Mouse (Mus musculus) activated CD4-positive, CD25-positive, alpha-beta regulatory T cell, adult 4 months (primary cell): ENCODE measurements around the gene Spn. TPM values are rescaled to one million over a fixed set of nuclear protein-coding genes. Genes with fewer than 3 reads are reported as not detected.
A peak's percentile ranks its signal among the peaks of the same experiment; 100 is the strongest.
"Not testable (repeated sequence)": the region's sequence is repeated elsewhere in the genome, so short reads cannot be mapped to it uniquely, and the experiment has no call there.

Source experiments
- ATAC-seq: one replicate; pipeline ENCODE4 v1.8.0; 2017
- polyA plus RNA-seq, 2 experiments: library from polyadenylated mRNA; unstranded; fragments of 100-300 nt; shearing (Covaris generic); gene quantifications; one replicate each; pipeline ENCODE4 v1.2.1; 2017

Gene Spn
- polyA plus RNA-seq, 2 experiments from 2014 or later, result 157 to 159 TPM

DNA sequence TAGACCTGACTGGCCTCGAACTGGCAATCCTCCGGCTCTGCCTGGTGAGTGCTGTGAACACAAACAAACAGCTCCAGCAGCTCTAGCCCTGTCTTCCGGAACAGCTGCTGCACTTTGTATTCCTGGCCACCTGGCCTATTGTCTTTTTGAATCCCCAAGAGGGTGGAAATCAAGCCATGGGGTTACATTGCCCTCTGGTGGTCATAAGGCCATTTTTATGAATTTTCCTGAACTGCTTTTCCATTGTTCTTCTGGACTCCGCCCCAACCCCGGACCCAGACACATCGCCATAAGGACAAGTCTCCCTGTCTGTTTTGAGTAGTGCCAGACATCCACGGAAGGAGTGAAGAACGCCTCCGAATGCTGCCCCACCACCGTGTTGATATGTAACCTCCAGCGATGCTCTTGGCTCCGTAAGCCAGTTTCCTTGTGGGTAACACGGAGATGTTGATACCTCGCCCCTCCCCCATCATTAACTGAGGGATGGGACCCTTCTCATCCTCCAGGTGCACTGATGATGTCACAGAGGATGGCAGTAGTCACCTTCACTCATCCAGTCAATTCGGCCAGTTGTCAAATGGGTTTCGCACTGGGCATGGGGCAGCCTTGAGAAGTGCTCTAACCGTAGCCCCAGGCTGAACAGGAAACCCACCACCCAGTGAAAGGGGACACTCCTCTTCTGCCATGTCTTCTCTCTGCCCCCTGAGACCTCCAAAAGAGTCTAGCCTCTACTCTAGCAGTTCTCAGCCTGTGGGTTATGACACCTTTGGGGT is 32.9 kb downstream of the Spn start:
- peak; percentile 80 for ATAC-seq

DNA sequence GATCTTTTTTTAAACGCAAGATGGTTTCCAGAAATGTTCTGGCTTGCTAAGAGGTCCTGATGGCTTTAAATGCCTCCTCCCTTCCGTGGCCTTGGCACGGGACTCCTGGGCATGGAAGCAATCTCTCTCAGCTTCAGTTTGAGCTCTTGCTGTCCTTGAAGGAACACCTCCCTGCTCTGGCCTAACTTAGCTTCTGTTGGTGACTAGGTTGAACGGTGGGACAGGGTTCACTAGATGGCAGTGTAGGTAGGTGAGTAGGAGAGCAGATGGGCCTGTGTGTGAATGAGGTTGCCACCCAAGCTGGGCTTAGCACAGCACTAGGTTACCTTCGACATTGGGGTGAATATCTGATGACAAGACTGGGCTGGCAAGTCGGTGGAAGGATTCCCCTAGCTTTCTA is 33.7 kb downstream of the Spn start:
- ATAC-seq, result peak; percentile 34

DNA sequence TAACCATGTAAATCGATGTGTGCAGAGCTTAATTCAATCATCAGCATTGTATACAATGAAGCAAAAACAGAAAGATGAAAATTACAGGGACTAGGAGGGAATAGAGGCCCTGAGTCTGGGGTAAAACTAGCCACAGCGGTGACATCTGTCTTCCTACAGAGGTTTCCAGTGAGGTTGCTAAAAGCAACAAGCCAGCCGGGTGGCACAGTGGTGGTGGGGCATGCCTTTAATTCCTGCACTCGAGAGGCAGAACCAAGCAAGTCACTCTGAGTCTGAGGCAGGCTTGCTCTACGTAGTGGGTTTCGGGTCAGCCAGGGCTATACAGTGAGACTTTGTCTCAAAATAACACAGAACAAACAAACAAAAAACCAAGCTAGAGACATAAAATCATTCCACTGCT is 35.5 kb downstream of the Spn start:
- no peak for ATAC-seq

DNA sequence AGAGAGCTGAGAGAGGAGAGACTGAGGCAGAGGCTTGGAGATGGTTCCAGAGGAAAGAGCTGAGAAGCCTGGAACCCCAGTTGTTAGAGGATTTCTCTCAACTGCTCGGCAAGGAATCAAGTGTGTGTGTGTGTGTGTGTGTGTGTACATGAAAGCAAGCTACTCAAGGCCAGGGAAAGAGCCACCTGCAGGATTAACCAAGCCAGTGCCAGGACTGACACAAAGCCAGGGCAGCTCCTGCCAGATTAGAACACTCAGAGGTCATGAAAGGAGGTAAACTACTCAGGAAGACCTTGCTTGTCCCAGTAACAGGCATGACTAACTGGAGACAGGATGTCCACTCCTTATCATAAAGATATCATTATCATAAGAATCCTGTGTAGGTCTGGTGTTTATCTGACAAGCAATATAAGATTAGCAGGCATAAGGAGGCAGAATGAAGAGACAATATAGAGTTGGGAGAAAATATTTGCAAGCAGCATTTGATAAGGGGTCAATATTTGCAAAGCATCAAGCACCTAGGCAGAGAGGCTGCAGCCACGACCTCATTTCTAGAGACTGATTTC is 36.1 kb downstream of the Spn start:
- no peak for ATAC-seq

DNA sequence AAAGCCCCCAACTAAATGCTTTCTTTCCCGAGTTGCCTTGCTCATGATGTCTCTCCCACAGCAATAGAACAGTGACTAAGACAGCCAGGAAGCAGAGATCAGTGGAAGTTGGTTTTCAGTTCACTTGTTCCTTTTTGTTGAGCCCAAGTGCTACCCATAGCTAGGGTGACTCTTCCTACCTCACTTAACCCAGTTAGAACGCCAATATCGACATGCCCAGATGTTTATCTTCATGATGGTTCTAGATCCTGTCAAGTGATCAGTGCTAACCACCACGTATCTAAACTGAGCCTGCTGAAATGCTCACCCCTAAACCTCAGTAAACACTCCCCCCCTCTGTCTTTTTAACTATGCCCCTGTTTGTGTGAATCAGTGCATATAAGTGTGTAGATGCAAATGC is 38.1 kb downstream of the Spn start:
- no peak for ATAC-seq

DNA sequence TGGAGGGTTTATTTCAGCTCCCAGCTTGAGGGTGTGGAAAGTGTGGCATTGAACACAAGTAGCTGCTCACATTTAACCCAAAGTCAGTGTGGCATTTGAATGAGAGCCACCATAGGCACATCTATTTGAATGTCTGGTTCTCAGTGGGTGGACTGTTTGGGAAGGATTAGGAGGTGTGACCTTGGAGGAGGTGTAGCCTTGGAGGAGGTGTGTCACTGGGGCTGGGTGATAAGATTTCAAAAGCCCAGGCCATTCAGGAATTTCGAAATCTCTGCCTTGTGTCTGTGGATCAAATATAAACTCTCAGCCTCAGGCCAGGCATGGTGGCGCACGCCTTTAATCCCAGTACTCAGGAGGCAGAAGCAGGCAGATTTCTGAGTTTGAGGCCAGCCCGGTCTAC is 38.7 kb downstream of the Spn start:
- ATAC-seq, result no peak

DNA sequence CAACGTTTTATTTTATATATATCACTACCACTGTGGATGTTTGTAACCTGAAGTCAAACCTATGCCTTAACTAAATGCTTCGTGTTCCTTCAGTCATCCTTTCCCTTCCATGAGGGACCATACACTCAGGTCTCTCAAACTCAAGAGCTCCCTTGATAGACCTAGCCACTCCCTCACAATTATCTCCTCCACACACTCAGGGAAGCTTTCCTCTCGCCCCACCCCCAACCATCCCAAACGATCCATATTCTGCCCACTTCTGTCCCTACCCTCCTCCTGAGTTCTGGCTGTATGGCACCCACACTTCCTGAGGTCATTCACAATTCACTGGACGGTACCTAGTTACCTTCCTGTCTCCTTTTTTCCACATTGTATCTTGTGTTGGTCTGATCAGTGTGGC is 39.1 kb downstream of the Spn start:
- ATAC-seq, result no peak

DNA sequence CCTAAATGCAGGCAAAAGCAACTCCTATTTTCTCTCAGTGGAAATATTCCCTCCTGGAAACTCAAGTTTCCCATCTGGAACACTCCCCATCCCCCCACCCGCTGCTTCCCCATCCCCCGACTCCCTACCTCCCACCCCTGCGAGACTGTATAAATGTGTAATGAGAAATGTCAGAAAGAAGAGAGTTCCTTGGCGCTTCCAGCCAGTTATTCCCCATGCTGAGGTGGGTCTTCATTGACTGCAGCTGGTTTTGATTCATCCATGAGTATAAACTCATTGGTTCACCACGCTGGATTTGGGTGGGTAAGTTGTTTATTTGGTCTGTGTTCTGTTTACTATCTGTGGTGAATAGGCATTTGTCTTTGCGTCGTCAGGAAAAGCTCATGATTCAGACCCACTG is 41.2 kb downstream of the Spn start:
- ATAC-seq, result no peak

DNA sequence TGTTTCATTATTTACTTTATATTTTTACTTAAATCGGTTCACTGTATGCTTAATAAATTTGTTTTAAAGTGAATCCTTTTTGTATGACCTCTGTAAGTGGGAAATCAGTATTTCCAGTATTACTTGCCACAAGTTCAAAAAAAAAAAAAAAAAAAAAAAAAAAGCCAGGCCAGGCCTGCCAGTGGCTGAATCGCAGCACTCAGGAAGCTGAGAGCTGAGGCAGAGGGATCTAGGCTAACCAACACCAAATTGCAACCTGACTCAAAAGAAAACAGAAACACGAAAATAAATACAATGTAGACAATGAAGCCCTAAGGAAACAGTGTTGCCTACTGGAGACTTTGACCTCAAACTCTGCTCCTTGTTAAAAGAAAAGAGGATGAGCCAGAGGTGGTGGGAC is 43.7 kb downstream of the Spn start:
- no peak for ATAC-seq

DNA sequence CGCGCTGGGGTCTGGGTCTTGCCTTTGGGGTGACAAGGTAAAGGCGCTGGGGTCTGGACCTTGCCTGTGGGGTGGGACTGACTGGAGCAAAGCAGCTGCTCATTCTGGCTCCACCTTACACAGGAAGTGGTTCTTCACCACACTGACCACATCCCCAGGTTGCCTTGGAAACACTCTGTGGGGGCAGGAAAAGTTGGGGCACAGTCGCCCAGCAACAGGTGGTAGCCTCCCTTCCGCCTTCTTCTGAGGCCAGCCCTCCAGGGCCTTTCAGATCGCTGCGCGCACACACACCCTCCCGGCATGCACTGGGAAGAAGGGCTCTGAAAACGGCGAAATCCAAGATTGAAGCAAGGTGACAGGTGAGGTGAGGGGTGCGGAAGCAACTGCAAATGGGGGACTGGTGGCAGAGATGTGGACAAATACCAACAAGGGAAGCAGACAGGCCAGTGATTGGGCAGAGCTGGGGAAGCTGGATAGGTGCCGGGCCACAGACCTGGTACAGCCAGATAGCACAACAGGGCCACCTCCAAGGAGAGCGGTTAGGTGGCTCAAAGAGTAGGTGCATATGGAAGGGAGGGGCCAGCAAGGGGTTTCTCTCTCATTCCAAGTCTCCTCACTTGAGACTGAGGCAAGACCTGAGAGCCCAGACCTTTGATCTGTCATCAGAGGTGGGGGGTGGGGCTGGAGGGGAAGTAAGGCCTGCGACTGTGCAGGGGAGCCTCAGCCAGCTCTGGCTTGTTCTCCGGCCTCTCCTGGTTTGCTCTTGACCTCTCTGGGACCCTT is 46.3 kb downstream of the Spn start, which contains the start of gene AI467606:
TSS of gene AI467606 (plus strand) at position 246 of the 783 bp plus-strand sequence.
- ATAC-seq, result peak; percentile 95

DNA sequence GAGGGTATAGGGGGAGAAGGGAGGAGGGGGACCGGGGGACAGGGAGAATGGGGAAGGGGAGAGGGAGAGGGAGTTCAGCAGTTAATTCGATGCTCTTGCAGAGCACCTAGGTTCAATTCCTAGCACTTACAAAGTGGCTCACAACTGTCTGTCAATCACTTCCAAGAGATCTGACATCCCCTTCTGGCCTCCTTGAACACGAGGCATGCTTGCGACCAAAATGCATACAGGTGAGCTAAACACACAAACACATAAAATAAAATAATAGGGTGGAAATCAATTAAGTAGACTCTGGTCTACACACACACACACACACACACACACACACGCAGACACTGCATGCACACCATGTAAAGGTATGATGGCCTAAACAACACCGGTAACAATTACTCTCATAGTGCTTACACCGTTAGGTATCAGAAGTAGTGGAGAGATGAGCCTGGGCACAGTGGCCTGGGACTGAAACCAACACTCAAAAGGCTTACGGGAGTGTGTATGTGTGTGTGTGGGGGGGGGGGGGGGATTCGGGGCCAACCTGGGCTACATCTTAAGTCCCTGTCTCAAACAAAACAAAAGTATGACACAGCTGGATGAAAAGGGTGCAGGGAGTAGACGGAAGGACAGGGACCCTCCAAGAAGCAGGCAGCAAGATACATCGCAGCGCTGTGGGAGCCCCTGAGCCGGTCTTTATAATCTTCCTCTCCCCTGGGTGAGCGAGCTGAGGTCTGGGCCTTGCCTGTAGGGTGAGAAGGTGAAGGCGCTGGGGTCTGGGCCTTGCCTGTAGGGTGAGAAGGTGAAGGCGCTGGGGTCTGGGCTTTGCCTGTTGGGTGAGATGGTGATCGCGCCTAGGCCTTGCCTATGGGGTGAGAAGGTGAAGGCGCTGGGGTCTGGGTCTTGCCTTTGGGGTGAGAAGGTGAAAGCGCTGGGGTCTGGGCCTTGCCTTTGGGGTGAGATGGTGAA is 47.2 kb downstream of the Spn start:
- ATAC-seq, result no peak

DNA sequence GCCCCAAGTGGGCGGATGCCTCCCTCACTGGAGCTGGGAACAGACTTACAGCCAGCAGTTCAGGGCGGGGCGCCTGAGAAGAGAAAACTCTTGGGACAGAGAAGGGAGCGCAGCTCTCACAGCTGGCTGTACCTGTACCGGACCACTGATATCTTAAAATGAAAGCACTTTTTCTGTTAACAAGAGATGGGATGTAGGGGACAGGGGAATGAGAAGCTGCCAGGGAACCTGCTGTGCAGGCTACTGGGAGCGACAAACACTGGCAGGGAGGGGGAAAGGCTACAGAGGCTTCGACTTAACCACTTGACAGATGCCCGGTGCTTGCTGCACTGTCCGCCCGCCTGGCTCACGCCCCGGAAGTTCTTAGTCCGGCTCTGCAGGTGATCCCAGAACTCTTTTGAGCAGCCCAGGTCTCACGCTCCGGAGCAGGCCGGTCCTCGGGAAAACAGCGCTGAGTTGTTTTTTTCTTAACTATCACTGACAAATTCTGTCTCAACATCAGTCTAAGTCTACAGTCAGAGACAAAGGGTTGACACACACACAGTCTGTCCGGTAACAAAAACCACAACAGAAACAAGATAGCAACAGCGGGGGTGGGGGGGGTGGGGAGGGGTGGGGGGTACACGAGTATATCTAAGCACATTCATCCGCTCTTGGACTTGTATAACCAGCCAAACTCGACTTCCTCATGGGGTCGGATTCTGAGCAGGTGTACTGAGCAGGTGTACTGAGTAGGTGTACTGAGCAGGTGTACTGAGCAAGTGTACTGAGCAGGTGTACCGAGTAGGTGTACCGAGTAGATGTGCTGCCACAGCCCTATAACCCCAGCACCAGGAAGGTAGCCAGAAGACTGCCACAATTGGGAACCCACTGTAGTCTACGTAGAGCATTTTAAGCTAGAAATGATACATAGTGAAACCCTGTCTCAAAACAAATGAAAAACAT is 48.5 kb downstream of the Spn start:
- ATAC-seq, result no peak

DNA sequence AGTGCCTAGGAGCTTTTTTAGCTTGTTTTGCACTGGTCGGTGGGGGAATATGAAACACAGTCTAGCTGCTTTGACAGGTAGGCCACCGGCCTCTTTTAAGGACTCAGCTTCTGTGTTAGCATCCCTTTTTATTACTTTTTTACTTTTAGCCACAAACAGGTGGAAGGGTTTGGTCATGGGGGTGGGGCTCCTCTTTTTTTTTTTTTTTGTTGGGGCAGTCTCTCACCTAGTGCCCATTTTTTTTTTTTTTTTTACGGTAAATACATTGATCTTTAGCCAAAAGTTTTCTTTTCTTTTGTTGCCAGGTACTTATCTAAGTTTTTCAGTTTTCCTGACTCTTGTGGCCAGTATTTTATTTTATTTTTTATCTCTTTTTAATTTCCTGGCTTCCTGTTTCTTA is 49.5 kb downstream of the Spn start:
- ATAC-seq, result no peak

DNA sequence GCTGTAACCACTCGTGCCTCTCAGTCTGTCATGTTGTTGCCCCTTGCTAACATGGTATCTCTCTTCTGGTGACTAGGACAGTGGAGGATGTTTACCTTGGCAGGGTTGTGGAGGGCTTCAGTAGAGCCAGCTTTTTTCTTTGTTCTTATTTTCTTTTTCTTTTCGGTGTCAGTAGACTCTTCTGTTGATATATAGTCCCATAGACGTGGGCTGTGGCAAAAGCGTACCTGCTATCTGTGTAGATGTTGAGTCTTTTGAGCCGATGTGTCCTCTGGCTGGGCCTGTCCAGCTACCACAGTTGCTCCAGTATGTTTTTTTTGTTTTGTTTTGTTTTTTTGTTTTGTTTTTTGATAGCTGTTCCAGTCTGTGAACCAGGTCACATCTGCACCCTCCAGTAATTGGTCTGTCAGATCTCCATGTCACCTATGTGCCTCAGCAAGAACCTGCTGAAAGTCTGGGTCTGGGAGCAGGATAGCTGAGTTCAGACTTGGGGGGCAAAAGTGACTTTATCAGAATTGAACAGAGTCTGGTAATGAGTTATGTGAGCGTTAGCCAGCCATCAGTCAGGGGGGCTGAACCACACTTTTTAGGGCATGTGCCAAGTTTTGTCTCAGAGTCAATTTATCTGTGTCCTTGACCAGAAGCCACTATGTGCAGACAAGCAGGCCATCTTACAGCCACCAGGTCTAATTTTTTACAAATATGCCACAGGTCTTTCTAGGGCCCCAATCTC is 50.2 kb downstream of the Spn start, which contains the start of gene Zg16:
TSS of gene Zg16 (minus strand) at position 51 of the 733 bp plus-strand sequence.
- not testable (repeated sequence) for ATAC-seq

DNA sequence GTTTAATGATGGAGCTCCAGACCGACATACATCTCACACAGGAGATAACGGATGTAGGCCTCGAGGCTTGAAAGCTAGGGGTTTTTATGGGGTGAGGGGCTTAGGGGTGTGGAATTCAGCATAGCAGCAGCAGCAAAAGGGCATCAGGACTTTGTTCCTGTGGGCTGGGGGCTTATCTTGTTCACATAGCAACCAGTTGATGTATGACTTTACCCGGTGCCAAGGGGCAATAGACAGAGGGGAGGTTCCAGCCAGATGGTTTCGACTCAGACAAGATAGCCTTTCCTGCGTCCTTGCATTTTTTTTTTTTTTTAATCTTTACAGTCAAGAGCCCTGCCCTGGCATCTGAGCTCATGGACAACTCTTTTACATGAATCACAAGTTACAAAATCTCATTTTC is 51.9 kb downstream of the Spn start:
- ATAC-seq, result not testable (repeated sequence)

DNA sequence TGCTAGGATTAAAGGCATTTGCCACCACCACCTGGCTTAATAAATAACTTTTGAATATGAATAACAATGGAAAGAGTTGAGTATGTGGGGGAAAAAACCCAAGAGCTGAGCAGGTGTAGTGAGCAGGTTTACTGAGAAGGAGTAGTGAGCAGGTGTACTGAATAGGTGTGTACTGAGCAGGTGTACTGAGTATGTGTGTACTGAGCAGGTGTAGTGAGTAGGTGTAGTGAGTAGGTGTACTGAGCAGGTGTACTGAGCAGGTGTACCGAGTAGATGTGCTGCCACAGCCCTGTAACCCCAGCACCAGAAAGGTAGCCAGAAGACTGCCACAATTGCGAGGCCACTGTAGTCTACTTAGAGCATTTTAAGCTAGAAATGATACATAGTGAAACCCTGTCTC is 52.8 kb downstream of the Spn start:
- no peak for ATAC-seq

DNA sequence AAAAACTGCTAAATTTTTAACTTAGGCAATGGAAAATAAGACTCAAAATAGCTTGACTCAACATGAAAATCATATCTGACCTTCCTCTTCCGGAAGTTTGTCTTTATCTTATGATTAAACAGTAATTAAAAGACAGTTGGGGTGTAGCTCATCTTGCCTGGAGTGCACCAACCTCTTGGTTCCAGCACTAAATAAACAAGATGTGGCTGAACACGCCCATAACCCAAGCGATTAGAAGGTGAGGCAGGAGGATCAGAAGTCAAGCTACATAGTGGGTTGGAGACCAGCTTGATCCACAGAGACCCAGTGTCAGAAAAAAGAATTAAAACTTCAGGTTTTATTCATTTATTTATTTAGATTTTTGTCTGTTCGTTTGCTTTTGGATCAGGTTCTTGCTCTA is 53.9 kb downstream of the Spn start:
- ATAC-seq, result peak; percentile 63

DNA sequence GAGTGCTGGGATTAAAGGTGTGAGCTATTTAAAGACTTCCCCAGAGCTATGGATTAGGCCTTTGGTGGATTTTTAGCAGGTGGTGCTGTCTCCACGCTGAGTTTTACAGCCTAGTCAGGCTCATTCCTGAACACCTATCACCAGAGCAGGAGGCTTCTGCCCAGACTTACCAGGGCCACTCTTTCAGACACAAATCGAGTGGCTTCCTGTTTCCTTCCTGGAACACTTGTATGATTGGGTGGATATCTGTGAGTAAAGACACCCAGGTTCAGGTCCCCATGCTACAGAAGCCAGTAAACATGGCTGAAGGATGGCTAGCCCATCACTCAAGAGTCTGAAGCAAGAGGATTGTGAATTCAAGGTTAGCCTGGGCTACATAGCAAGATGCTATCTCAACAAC is 54.6 kb downstream of the Spn start:
- no peak for ATAC-seq

DNA sequence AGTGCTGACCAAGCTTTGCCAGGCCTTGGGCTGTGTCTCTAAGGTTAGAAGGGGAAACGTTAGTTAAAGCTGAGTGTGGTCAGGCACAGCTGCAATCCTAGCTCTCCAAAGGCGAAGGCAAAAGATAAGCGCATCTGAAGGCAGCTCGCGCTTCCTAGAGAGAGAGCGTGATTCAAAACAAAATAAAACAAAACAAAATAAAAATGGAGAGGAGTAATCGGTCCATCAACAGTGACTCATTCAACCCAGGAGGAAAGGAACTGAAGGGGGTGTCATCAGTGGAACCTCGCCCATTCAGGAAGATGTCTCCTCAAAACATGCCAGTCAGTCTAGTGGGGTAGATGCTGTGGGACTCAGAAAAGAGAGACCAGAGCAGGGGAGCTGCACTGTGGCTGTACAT is 55.4 kb downstream of the Spn start:
- ATAC-seq, result no peak
